Mouse (Mus musculus): ENCODE measurements around the gene Fdx1.
A peak's percentile ranks its signal among the peaks of the same experiment; 100 is the strongest.

Gene Fdx1

DNA sequence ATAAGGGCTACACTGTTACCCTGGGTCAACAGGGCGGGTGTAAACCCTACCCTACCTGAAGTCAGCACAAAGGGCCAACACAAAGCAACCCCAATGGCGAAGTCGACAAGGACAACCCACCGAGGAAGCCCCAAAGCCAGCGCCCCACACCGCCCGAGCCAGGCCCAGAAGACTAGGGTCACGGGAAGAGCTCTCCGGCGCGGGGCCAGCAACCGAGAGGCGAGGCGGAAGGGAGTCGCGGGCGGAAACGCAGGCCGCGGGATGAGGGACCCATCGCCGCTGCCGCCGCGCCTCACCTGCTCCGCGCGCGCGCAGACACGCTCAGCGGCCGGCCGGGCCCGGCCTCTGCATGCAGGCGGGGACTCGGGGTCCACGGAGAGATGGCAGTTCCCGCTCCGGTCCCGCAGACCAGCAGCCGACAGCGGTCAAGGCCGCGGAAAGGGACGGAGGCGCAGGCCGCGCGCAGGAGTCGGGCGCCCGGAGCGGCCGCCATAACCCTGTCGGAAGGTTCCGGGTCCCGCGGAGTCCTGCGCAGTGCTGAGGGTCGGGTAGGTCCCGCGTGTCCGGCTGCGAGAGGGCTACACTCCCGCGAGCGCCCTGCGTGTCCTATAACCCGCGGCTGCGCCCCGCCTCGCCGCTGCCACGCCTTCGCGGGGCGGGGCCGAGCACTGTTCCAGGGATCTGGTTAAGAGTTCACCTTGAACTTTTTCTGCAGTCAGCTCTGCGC is at the start of gene Fdx1:
Fdx1 (minus strand) TSS at position 582 of the 727 bp plus-strand sequence.
- peak; percentile 64 to 66 for DNase-seq (ENCODE audit: low spot score in 2 of 2)

- DNase-seq (ENCODE audit: low spot score in 2 of 2): no peak
Observed at GRCm38 (mm10) chr9:52012781-52013436, 49.6 kb upstream of the Fdx1 start.

DNA sequence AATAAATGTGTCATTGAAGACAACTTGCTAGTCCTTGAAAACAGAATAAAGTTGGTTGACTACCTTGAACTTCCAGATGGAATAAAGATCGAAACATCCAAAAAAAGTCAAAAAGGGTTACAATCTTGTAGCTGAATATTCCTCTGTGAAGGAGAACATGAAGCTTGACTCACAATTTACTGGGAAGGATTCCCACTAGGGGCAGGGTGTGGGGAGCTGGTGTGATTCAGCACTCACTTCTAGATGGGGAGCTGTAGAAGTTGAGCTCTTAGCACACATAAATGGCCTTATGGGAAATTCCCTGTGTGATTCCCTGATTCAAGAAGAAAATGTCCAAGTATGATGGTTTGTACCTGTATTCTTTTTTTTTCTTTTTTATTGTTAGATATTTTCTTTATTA is 49.0 kb upstream of the Fdx1 start:
- no peak for DNase-seq (ENCODE audit: low spot score in 2 of 2)

DNA sequence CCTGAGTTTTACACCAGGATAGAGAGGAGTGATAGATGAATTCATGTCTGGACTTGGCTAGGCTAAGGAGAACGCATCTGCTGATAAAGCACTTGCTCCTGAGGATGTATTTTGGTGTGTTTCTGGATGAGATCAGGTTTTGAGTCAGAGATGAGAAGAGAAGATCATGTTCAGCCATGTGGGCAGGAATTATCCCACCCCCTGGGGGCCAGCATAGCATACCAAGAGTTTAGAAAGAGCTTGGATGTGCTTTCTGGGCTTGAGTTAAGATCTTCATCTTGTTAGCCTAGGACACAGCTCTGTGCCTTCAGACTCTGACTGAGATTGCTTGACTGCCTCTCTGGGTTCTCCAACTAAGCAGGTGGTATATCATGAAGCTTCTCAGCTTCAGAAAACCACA is 45.2 kb upstream of the Fdx1 start:
- no peak for DNase-seq (ENCODE audit: low spot score in 2 of 2)

- no peak for DNase-seq (ENCODE audit: low spot score in 2 of 2)
Observed at GRCm38 (mm10) chr9:52007341-52007740, 44.0 kb upstream of the Fdx1 start.

DNA sequence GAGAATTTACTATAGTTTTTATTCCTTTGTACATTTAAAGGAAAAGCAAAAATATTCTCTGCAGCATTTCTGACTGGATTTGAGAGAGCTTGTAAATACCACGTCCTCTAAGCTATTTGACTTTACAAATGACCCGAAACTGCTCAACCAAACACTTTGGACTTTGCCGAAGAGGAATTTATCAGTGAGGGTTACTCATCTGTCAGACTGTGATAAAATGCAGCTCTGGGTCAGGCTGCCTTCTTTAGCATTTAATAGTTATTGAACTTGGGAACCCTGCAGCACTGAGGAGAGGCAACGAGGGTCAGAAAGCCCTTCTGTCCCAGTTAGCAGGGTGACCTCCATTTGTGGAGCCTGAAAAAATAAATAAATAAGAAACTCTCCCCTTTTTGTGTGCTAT is 40.1 kb upstream of the Fdx1 start:
- no peak for DNase-seq (ENCODE audit: low spot score in 2 of 2)

GRCm38 (mm10) chr9:51995331-51996099 is 32.2 kb upstream of the Fdx1 start:
- no peak for DNase-seq (ENCODE audit: low spot score in 2 of 2)

DNA sequence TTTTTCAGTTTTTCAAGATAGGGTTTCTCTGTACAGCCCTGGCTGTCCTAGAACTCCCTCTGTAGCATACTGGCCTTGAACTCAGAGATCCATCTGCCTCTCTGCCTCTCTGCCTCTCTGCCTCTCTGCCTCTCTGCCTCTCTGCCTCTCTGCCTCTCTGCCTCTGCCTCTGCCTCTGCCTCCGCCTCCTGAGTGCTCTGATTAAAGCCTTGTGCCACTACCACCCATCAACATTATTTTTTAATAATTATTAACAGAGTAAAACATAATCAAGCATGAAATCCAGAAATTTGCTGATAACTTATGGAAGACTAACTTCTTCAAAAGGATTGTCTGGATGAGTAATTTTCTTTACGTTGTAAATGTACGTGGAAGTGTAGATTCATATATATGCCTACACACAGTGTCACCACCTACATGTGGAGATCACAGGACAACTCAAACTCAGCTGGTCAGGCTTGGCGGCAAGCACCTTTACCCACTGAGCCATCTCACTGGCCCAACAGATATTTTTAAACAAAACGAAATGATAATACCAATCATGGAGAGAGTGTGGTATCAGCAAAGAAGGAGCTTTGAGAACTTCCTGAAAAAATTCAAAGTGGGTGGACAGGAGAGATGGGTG is 31.4 kb upstream of the Fdx1 start:
- no peak for DNase-seq (ENCODE audit: low spot score in 2 of 2)

DNA sequence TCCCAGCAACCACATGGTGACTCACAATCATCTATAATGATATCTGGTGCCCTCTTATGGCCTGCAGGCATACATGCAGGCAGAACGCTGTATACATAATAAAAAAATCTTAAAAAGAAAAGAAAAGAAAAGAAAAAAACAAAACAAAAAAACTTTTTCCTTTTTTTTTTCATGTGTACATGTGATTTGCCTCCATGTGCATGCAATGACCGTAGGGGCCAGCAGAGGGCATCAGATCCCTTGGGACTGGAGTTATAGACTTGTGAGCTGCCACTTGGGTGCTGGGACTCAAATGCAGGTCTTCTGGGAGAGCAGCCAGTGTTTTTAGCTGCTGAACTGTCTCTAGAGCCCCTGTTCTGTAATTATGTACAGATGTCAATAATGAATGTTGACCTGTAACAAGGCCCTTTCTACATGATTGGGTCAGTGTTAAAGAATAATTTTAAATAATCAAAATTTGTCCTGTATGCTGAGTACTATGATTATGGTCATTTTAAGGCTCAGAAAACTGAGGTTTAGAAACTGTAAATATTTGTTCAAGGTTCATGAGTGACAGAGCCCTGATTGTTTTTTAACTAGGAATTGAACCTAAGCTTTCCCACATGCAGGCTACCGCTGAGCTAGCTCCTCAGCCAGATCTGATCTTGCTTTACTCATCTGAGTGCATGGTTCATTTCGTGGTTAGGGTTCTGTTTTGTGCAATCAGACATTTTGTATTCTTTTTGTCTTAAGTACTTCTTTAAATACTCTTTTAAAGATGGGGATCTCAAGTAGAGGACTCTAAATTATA is 30.3 kb upstream of the Fdx1 start:
- peak; percentile 2 to 10 for DNase-seq (ENCODE audit: low spot score in 2 of 2)

DNA sequence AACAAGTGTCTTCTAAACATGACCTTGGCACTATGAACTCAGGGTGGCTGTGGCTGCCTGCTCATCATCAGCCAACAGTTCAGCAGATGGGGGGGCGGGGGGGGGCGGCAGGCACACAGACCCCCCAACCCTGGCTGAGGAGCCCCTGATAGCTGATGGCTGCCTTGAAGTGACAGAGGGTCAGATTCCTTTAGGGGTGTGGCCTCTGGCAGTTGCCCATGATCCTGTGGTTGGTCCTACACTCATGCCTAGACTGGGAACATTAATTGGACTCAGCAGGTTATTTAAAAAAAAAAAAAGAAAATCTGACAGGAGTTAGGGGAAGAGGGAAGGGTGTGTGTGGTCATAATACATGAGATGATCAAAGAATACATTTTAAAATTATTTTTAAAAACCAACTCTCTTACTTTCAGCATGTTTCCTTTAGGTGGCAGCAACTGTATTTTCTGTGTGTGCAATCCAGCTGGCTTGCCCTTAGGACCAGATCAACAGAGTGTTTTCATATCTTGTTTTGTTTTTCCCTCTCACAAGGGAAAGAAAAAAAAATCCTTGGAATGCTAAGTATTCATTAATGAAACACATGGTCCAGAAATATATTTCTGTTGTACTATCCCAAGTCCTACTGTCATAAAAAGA is 28.0 kb upstream of the Fdx1 start:
- DNase-seq (ENCODE audit: low spot score in 2 of 2): no peak

DNA sequence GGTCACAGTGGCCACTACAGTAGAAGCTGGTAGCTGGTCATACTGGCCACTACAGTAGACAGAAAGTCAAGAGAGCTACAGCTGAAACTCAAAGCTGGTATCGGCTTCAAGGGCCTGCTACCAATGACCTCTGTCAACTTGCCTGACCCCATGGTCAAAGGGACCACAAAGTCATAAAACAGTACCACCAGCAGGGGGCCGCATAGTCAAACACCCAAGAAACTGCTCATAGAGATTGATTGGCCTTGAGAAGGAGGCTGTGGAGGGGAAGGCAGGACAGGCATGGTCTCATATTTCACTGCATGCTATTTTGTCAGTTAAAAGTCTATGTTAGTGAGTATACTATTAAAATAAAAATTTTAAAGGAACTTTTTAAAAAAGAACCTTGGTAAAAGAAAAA is 27.5 kb upstream of the Fdx1 start:
- peak; percentile 20 to 46 for DNase-seq (ENCODE audit: low spot score in 2 of 2)

DNA sequence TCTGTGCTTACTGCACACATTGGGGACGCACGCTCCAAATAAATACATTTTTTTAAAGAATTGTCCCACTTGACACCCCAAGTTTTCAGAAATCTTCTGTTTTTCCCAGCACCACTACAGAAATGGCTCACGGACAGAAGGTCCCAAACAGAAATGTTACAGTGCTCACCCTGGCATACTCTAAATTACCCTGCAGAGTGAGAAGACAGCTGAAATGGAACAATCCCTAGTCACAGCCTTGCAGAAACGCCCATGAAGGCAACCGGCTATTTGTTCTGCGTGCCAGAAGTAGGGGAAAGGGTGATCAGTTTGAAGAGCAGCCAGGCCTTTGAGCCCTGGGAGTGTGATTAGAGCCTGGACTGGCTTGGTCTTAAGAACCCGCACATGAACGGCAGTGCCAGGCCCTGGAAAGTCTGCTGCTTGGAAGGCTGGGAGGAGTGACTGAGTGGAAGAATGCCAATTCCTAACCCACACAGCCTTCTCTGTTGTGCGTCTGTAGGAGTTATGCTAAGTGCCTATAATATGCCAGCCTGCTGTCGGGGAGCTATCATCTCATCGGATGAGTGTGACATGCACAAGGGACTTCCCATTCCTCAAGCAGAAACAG is 22.2 kb upstream of the Fdx1 start:
- DNase-seq (ENCODE audit: low spot score in 2 of 2): no peak

DNA sequence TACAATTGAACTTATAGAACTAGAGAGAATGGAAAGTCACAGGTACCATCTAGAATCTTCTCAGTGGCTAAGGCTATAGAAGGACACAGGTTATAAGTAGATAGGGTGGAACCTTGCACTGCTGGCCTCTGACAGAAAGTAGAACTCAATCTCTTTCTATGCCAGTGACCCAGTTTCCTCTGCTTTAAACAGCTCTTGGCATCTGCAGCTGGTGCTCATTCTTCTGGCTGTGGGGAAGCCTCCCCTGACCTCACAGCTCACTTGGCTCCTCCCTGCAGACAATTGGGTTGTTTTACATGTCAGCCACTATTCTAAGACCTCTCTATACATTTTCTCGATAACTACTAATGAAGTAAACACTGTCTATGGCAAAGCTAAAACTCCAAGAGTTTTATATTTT is 17.8 kb upstream of the Fdx1 start:
- no peak for DNase-seq (ENCODE audit: low spot score in 2 of 2)

- no peak for DNase-seq (ENCODE audit: low spot score in 2 of 2)
Observed at GRCm38 (mm10) chr9:51979301-51979700, 15.9 kb upstream of the Fdx1 start.

DNA sequence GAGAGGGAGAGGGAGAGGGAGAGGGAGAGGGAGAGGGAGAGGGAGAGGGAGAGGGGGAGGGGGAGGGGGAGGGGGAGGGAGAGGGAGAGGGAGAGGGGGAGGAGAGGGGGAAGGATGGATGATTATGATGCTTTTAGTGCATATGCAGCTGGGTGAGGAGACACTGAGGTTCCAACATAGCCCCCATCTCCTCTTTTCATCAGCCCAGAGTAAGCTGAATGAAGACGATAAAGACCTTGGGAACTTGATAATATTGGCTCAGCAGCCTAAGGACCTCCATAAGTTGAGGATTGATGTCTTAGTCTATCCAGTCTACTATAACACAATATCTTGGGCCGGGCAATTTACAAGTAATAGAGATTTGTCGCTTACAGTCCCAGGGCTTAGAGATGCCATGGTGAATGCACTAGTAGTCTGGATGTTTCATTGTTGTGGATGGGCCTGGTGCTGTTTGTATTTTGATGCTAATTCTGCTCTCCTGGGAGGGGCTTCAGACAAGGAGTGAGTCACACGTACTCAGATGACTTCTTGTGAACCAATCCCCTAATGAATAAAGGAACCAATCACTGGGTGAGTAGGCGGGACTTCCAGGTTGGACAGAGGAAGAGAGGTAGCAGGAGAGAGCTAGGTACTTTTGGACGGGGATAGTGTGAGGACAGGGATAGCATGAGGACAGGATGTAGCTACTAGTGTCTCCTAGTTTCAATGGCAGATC is 15.3 kb upstream of the Fdx1 start:
- DNase-seq (ENCODE audit: low spot score in 2 of 2): no peak

GRCm38 (mm10) chr9:51977439-51978000 is 14.2 kb upstream of the Fdx1 start:
- DNase-seq (ENCODE audit: low spot score in 2 of 2): peak; percentile 33 to 46

GRCm38 (mm10) chr9:51974871-51975270 is 11.5 kb upstream of the Fdx1 start:
- DNase-seq (ENCODE audit: low spot score in 2 of 2): no peak

GRCm38 (mm10) chr9:51973846-51974245 is 10.5 kb upstream of the Fdx1 start:
- DNase-seq (ENCODE audit: low spot score in 2 of 2): no peak

DNA sequence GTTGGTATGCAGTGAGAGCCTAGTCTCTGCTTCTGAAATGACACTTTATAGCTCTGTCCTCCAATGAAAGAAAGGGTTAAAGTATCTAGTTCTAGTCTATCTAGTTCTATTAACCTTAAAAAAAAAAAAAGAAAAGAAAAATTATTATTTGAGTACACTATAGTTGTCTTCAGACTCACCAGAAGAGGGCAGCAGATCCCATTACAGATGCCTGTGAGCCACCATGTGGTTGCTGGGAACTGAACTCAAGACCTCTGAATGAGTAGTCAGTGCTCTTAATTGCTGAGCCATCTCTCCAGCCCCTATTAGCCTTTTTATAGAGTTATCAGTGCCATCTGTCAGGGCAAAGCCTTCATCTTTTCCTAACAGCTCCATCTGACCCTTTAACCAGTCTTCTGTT is 3.0 kb upstream of the Fdx1 start:
- DNase-seq (ENCODE audit: low spot score in 2 of 2): no peak

- no peak for DNase-seq (ENCODE audit: low spot score in 2 of 2)
Observed at GRCm38 (mm10) chr9:51964110-51964509, 754 bp upstream of the Fdx1 start.
